Comparison of ENCODE assay signal across 35 mouse cellular contexts in the genomic region with DNA sequence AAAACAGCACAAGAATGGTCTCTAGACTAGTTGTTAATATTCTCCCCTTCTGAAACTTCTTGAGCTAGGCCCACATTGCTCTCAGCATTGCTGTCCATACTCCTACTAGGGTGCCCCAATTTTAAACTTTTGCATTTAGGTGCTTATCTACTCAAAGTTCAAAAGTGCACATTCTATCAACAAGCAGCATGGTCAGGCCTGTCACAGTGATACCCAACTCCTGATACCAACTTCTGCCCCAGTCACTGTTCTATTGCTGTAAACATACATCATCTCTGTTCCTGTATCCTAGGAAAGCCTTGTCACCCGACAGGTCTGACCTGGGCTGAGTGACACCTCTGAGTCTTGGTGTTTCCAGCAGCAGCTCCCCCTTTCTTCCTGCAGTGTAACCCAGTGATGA. TPM values are rescaled to one million over a fixed set of nuclear protein-coding genes. Genes with fewer than 3 reads are reported as not detected.
"Had no signal": no experiment of that assay in that cellular context is flagged by ENCODE, and none has a peak within 500 bp of the region (broad histone marks: within the 10 kb centered on the region; RNA-seq: fewer than 3 reads in every experiment).

No protein-coding gene starts in this region.

- H3K27me3 ChIP-seq: heart, embryonic 12.5 days; hindbrain, embryonic 12.5 days; intestine, embryonic 15.5 days; limb, embryonic 13.5 days had no signal

- H3K4me1 ChIP-seq: heart, embryonic 10.5 days; heart, embryonic 12.5 days; hindbrain, embryonic 10.5 days; hindbrain, embryonic 12.5 days; intestine, embryonic 15.5 days; limb, embryonic 13.5 days had no signal

- H3K36me3 ChIP-seq: heart, embryonic 10.5 days; heart, embryonic 12.5 days; hindbrain, embryonic 10.5 days; hindbrain, embryonic 12.5 days; intestine, embryonic 15.5 days; limb, embryonic 13.5 days had no signal

- H3K9me3 ChIP-seq: heart, embryonic 10.5 days; intestine, embryonic 15.5 days; limb, embryonic 13.5 days had no signal

- H3K4me2 ChIP-seq: heart, embryonic 12.5 days; hindbrain, embryonic 12.5 days; hindbrain, embryonic 14.5 days; intestine, embryonic 15.5 days; limb, embryonic 13.5 days had no signal

- H3K4me3 ChIP-seq: heart, adult 2 months; heart, embryonic 10.5 days; heart, embryonic 12.5 days; hindbrain, embryonic 10.5 days; hindbrain, embryonic 12.5 days; intestine, embryonic 15.5 days; layer of hippocampus, adult 2 months; left cerebral cortex, adult 2 months; limb, embryonic 13.5 days had no signal

- ATAC-seq: forebrain, postnatal 0 days; hindbrain, embryonic 16.5 days; inflammation-experienced regulatory T-cells, adult 6 months; intestine, embryonic 15.5 days; intestine, postnatal 0 days had no signal

- DNase-seq: forebrain, postnatal 0 days; gastrocnemius, postnatal 14 days; gastrocnemius, postnatal 36 days; heart, adult 11 months; heart, adult 2 months; heart, postnatal 10 days; heart, postnatal 4 days; kidney, adult 18-20 months; kidney, adult 8-10 months; kidney, postnatal 10 days; kidney, postnatal 25 days; kidney, postnatal 4 days; left cerebral cortex, postnatal 4 days had no signal

- H3K27ac ChIP-seq: heart, adult 2 months; heart, embryonic 10.5 days; hindbrain, embryonic 10.5 days; hindbrain, embryonic 12.5 days; hindbrain, embryonic 14.5 days; intestine, embryonic 15.5 days; layer of hippocampus, adult 2 months; left cerebral cortex, adult 2 months; limb, embryonic 13.5 days had no signal

- H3K9ac ChIP-seq: forebrain, postnatal 0 days; heart, embryonic 12.5 days; hindbrain, embryonic 12.5 days; hindbrain, embryonic 14.5 days; intestine, embryonic 15.5 days; limb, embryonic 13.5 days had no signal

RNA-seq across cellular contexts. Expression of a gene that starts 26.6 kb away (rescaled TPM):
- total RNA-seq: forebrain, postnatal 0 days; gastrocnemius, adult 18-20 months; gastrocnemius, adult 8-10 months; gastrocnemius, postnatal 14 days; gastrocnemius, postnatal 36 days; heart, adult 2 months; heart, postnatal 10 days; heart, postnatal 25 days; heart, postnatal 4 days; left cerebral cortex, postnatal 14 days; left cerebral cortex, postnatal 4 days had no signal
- polyA plus RNA-seq: forebrain, postnatal 0 days; gonadal fat pad, adult 2 months; heart, adult 2 months; heart, embryonic 12.5 days; heart, embryonic 14.5 days; heart, embryonic 16.5 days; hindbrain, embryonic 10.5 days; hindbrain, embryonic 16.5 days; inflammation-experienced regulatory T-cells, adult 6 months; intestine, postnatal 0 days; kidney, embryonic 14.5 days; kidney, embryonic 16.5 days; limb, embryonic 11.5 days; limb, embryonic 13.5 days had no signal

RNA-seq across cellular contexts. Expression of a gene that starts 56.6 kb away (rescaled TPM):
- total RNA-seq: gastrocnemius, adult 18-20 months; gastrocnemius, postnatal 36 days; heart, adult 2 months; heart, postnatal 10 days; heart, postnatal 25 days had no signal
- polyA plus RNA-seq: forebrain, postnatal 0 days; heart, embryonic 10.5 days; heart, embryonic 12.5 days; heart, embryonic 14.5 days; hindbrain, embryonic 12.5 days; hindbrain, embryonic 14.5 days; hindbrain, embryonic 16.5 days; kidney, embryonic 14.5 days; limb, embryonic 11.5 days had no signal
